Mouse (Mus musculus): ENCODE data around the gene Sh3rf3.
"Not testable (repeated sequence)": the region's sequence is repeated elsewhere in the genome, so short reads cannot be mapped to it uniquely, and the experiment has no call there.

The Sh3rf3 gene

GRCm38 (mm10) chr10:59072827-59073226, 259.7 kb downstream of the Sh3rf3 start:
- CTCF ChIA-PET = no interaction called here
- POLR2A ChIA-PET = no interaction called here

DNA sequence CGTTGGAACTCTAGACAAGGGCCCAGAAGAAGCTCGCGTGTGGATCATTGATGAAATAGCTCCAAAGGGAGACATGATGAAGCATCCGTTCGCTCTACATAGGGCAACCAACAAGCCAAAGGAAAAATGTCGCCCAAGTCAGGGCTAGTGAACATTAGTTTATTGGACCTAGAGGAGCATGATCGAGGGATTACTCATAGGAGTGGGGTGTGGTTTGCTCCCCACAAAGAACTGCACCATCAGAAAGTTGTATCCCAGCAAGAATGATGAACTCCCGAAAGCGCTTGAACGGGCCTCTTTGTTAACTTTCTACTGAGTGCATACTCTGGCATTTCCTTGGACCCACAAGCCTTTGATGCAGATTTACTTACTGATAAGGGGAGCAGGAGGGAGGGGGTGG, 263.5 kb downstream of the Sh3rf3 start:
- ChIA-PET CTCF (no interaction called here), POLR2A (interaction anchor here in 1 of 4 experiments (0.5 kb wide), 1 partner anchor 397 kb away, joined by 3 read pairs; no protein-coding TSS in a partner anchor)

- POLR2A ChIA-PET = no interaction called here
- CTCF ChIA-PET = interaction anchor here in 1 of 4 experiments (0.7 kb wide), 1 partner anchor 11 kb away, joined by 3 read pairs; no protein-coding TSS in a partner anchor
Observed at GRCm38 (mm10) chr10:59077909-59078308, 264.8 kb downstream of the Sh3rf3 start.

GRCm38 (mm10) chr10:59085604-59086003, 272.4 kb downstream of the Sh3rf3 start:
- POLR2A ChIA-PET = interaction anchor here in 1 of 4 experiments (0.5 kb wide), 1 partner anchor 27 kb away, joined by 3 read pairs; no protein-coding TSS in a partner anchor
- CTCF ChIA-PET = interaction anchor here in 1 of 4 experiments (0.5 kb wide), 1 partner anchor 58 kb away, joined by 3 read pairs; no protein-coding TSS in a partner anchor

- ChIA-PET CTCF (no interaction called here), POLR2A (no interaction called here)
Observed at GRCm38 (mm10) chr10:59086578-59086977, 273.4 kb downstream of the Sh3rf3 start.

GRCm38 (mm10) chr10:59089861-59090621, 276.9 kb downstream of the Sh3rf3 start:
- CTCF ChIA-PET = interaction anchor here in 1 of 4 experiments (0.6 kb wide), 1 partner anchor 19 kb away, joined by 3 read pairs; no protein-coding TSS in a partner anchor

DNA sequence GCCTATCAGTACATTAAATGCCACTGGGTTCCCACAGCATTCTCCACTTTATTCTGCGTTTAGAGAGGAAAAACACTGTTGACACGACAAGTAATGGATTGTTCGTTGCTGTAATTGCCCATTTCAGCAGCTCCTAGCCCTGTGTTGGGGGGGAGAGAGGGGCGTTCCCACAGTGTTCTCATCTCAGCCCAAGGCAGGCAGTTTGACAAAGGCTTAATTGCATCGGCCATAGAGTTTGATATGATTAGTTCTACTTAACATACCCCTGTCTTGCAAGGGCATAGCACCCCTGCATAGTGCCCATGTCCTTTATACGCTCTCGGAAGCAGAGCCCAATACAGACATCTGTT, 277.4 kb downstream of the Sh3rf3 start:
- POLR2A ChIA-PET = interaction anchor here in 1 of 4 experiments (0.5 kb wide), 1 partner anchor 222 kb away, joined by 3 read pairs; no protein-coding TSS in a partner anchor
- CTCF ChIA-PET = no interaction called here

More at GRCm38 (mm10) chr10:59089861-59090621, 276.9 kb downstream of the Sh3rf3 start:
- POLR2A ChIA-PET = no interaction called here

- ChIA-PET CTCF (no interaction called here), POLR2A (no interaction called here)
Observed at GRCm38 (mm10) chr10:59091556-59091955, 278.4 kb downstream of the Sh3rf3 start.

DNA sequence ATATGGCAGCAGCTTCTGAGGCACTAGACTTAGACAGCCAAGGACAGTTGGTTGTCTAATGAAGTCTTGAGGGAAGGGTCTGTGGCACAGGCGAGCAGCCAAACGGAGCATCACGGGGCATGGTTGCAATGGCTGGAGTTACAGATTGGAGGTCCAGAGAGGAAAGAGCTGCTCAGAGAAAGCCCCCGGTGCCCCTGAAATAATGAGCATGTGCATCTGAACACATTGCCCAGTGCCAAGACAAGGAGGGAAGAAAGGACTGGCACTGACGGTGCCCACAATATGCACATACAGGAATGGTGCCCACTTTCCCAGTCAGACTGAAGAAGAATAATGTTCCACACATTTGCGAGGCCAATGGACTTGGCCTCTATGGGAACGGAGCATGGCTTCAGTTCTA, 278.8 kb downstream of the Sh3rf3 start:
- POLR2A ChIA-PET = no interaction called here
- CTCF ChIA-PET = no interaction called here

GRCm38 (mm10) chr10:59103076-59103475, 289.9 kb downstream of the Sh3rf3 start:
- POLR2A ChIA-PET = interaction anchor here in 1 of 4 experiments (0.6 kb wide), 1 partner anchor 298 kb away, joined by 4 read pairs; no protein-coding TSS in a partner anchor
- CTCF ChIA-PET = not testable (repeated sequence)

- POLR2A ChIA-PET = interaction anchor here in 1 of 4 experiments (1.4 kb wide), 1 partner anchor 11 kb away, joined by 3 read pairs; no protein-coding TSS in a partner anchor
Observed at GRCm38 (mm10) chr10:59104683-59105082, 291.5 kb downstream of the Sh3rf3 start.

DNA sequence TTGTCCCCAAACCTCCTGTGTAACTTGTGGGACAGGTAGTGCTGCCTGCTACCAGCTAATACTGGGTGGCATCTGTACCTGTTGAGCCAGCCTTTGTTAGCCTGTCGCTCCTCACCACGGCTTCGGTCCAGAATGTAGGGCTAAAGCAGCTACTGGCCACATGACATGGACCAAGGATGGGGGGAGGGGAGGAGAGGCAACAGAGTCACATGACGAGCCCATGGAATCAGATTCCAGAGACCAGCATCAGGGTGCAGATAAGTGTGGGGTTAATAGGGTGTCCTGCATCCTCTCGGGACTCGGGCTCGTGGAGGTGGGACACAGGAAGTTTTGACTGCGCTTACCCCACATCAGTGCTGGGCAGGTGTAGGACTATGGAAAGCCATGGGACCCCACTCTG, 292.7 kb downstream of the Sh3rf3 start:
- POLR2A ChIA-PET = no interaction called here
- CTCF ChIA-PET = no interaction called here

More at GRCm38 (mm10) chr10:59104683-59105082, 291.5 kb downstream of the Sh3rf3 start:
- CTCF ChIA-PET = interaction anchor here in 1 of 4 experiments (1.1 kb wide), 1 partner anchor 188 kb away, joined by 3 read pairs; no protein-coding TSS in a partner anchor

DNA sequence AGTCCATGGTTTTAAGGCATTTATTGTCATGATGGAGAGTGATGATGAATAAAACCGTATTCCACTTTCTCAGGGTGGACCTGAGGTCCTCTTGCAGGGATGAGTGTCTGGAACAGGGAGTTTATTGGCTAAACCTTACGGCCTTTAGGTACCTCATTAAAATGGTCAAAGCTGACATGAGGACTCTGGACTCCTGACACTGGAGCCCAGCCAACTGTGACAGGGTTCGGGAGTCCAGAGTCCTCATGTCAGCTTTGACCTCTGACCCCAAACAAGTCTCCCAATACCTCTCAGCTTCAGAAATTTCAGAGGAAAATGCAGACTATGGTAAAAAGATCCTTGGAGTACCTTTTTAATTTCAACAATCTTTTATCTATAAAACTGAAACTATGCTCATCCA, 293.5 kb downstream of the Sh3rf3 start:
- ChIA-PET CTCF (no interaction called here), POLR2A (interaction anchor here in 1 of 4 experiments (0.6 kb wide), 1 partner anchor 200 kb away, joined by 4 read pairs; no protein-coding TSS in a partner anchor)

DNA sequence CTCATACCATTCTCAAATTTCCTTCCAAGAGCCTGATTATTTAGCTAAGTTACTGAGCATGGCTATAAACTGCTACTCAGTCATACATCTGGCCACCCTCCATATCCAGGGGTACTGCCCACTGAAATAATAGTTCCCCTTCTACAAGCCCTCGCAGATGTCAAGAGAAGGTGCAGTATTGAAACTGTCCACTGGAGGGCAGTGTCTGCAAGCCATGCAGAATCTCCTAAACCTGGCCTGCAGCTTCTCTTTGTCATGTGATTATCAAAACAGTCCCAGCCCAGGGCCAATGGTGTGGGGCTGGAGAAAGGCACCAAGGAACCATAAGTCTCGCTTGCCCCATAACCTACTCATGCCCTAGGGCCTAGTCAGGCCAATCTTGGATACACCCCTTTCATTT, 295.9 kb downstream of the Sh3rf3 start:
- CTCF ChIA-PET = interaction anchor here (0.6 to 1.8 kb wide), 12 partner anchors 9 to 1918 kb away, joined by 3 to 9 read pairs (median 4); no protein-coding TSS in a partner anchor
- POLR2A ChIA-PET = interaction anchor here in 1 of 4 experiments (1.1 kb wide), 1 partner anchor 15 kb away, joined by 3 read pairs; no protein-coding TSS in a partner anchor

DNA sequence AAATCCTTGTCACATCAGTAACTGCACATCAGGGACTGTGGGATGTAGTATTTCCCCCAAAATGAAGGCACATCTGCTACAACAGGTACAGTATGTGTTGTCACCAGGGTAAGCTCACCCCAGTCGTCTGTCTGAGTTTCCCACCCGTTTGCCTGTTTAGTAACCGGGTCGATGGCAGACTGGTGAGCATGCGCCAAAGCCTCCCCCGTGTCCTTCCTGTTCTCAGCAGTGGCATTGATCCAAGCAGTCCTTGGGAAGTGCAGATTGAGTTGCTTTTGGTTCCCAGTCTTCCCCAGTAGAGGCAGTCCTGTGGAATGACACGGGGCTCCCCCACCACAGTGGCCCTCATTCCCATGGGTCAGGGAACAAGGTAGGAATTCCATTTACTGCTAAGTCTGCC, 297.2 kb downstream of the Sh3rf3 start:
- CTCF ChIA-PET = interaction anchor here in 1 of 4 experiments (0.9 kb wide), 1 partner anchor 56 kb away, joined by 3 read pairs; no protein-coding TSS in a partner anchor
- POLR2A ChIA-PET = no interaction called here

- POLR2A ChIA-PET = no interaction called here
- CTCF ChIA-PET = no interaction called here
Observed at GRCm38 (mm10) chr10:59112755-59113154, 299.6 kb downstream of the Sh3rf3 start.

DNA sequence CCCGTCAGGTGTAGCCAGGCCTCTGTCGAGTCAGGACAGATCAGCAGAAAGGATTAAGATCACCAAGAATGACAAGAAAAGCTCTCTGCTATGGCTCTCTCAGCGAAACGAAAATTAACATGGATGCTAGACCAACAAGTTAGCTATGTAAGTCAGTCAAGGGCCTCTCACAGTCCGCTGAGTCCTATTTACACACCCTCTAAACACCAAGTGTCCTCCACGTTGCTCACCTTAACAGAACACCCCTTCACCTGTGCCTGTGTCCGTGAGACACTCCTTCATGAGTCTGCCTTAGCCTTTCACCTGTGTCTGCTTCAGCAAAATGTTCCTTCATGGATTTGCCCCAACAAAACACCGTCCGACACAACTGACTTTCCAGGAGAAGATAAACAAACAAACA, 300.2 kb downstream of the Sh3rf3 start:
- ChIA-PET POLR2A (no interaction called here), CTCF (interaction anchor here in 1 of 4 experiments (0.6 kb wide), 1 partner anchor 156 kb away, joined by 9 read pairs; no protein-coding TSS in a partner anchor)

- POLR2A ChIA-PET = no interaction called here
- CTCF ChIA-PET = interaction anchor here in 1 of 4 experiments (0.6 kb wide), 1 partner anchor 35 kb away, joined by 3 read pairs; no protein-coding TSS in a partner anchor
Observed at GRCm38 (mm10) chr10:59114535-59115291, 301.6 kb downstream of the Sh3rf3 start.

DNA sequence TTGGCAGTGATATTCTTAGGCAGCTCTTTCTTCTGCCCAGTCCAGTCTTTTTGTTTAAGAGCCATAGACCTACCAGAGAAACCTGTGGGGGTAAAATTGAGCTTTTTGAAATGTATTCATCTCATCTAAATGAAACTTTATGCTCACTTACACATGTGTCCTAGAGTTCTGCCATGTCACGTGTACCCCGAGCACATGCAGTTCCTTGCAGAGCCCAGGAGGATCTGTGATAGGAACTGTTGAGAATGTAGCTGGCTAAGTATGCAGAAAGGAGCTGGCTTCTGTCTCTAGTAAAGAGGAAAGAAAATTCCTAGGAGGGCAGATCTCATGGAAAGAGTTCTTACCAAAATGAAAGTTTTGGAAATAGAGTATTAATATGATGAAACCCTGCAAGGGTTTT, 302.5 kb downstream of the Sh3rf3 start:
- CTCF ChIA-PET = no interaction called here
- POLR2A ChIA-PET = no interaction called here

DNA sequence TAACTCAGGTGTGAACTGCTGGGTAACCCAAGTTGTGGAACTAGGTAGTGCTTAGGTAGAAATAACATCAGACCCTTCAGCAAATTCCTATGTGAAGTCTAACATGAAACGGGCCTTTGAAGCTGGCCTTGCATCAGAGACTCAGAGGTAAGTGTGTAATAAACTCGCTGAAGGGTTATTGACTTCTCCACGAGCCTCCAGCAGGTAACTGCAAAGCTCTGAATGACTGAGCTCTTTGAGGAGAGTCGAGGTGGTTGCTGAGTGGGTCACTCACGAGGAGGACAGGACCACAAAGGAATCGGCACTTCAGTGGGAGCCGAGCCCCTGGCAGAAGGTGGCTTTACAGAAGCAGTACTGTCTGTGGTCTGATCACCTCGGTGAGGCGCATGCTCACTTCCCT, 303.2 kb downstream of the Sh3rf3 start:
- ChIA-PET POLR2A (no interaction called here), CTCF (no interaction called here)

Measured in embryonic stem cell, embryonic (primary cell).